Mouse (Mus musculus): ENCODE results near the gene Sdf4. TPM values are rescaled to one million over a fixed set of nuclear protein-coding genes. Genes with fewer than 3 reads are reported as not detected.

Gene Sdf4
- 113 to 137 TPM (median 123 TPM) in 4 replicates for total RNA-seq (2023)

GRCm38 (mm10) chr4:155992241-155992905 is at the start of gene Sdf4, which contains the start of gene B3galt6:
TSS of gene Sdf4 (plus strand) at chr4:155992872.
TSS of gene B3galt6 (minus strand) at chr4:155992649.

GRCm38 (mm10) chr4:155943534-155944249 is 49.0 kb upstream of the Sdf4 start, which contains the start of gene Ube2j2:
TSS of gene Ube2j2 (plus strand) at chr4:155943831.

GRCm38 (mm10) chr4:155962167-155962971 is 30.3 kb upstream of the Sdf4 start, which contains the start of gene C1qtnf12:
TSS of gene C1qtnf12 (plus strand) at chr4:155962318.

GRCm38 (mm10) chr4:156013637-156014036 is 21.0 kb downstream of the Sdf4 start, which contains the start of gene Tnfrsf4:
TSS of gene Tnfrsf4 (plus strand) at chr4:156013843.

GRCm38 (mm10) chr4:156026013-156026412 is 33.3 kb downstream of the Sdf4 start, which contains the start of gene Tnfrsf18:
TSS of gene Tnfrsf18 (plus strand) at chr4:156026164.

GRCm38 (mm10) chr4:156059261-156059660 is 66.6 kb downstream of the Sdf4 start, which contains the start of gene Ttll10:
TSS of gene Ttll10 (minus strand) at chr4:156059414.

Other genes starting within 250 kb of the Sdf4 start
- 43.7 to 60.2 TPM (median 50.2 TPM) in 4 replicates for gene Atad3a, start 231.8 kb upstream of the Sdf4 start, total RNA-seq (2023)
- 0.14 TPM in 1 of 4 replicates, not detected in the others for gene Vwa1, start 218.2 kb upstream of the Sdf4 start, total RNA-seq (2023)
- not detected in 4 replicates for gene Tmem88b, start 207.0 kb upstream of the Sdf4 start, total RNA-seq (2023)
- not detected in 4 replicates for gene Ankrd65, start 202.4 kb upstream of the Sdf4 start, total RNA-seq (2023)
- gene Mrpl20, start 190.0 kb upstream of the Sdf4 start, total RNA-seq (2023) = 33.6 to 45.8 TPM (median 44.3 TPM) in 4 replicates
- 218 to 240 TPM (median 224 TPM) in 4 replicates for gene Ccnl2, start 180.4 kb upstream of the Sdf4 start, total RNA-seq (2023)
- gene Aurkaip1, start 161.6 kb upstream of the Sdf4 start, total RNA-seq (2023) = 68.9 to 81.9 TPM (median 72.2 TPM) in 4 replicates
- 7.0 to 12.1 TPM (median 9.7 TPM) in 4 replicates for gene Mxra8, start 153.2 kb upstream of the Sdf4 start, total RNA-seq (2023)
- gene Dvl1, start 145.5 kb upstream of the Sdf4 start, total RNA-seq (2023) = 70.4 to 73.0 TPM (median 71.2 TPM) in 4 replicates
- 0.47 to 1.2 TPM (median 1.0 TPM) in 4 replicates for gene Tas1r3, start 129.5 kb upstream of the Sdf4 start, total RNA-seq (2023)
- gene Cptp, start 123.4 kb upstream of the Sdf4 start, total RNA-seq (2023) = 8.7 to 10.9 TPM (median 9.2 TPM) in 4 replicates
- gene Ints11, start 123.3 kb upstream of the Sdf4 start, total RNA-seq (2023) = 40.8 to 62.5 TPM (median 53.3 TPM) in 4 replicates
- gene Pusl1, start 101.1 kb upstream of the Sdf4 start, total RNA-seq (2023) = 20.2 to 29.6 TPM (median 25.4 TPM) in 4 replicates
- 56.9 to 83.6 TPM (median 66.9 TPM) in 4 replicates for gene Acap3, start 101.0 kb upstream of the Sdf4 start, total RNA-seq (2023)
- gene Ube2j2, start 49.0 kb upstream of the Sdf4 start, total RNA-seq (2023) = 108 to 126 TPM (median 115 TPM) in 4 replicates
- 1.3 to 4.5 TPM (median 2.2 TPM) in 4 replicates for gene C1qtnf12, start 30.6 kb upstream of the Sdf4 start, total RNA-seq (2023)
- 2.3 to 2.6 TPM (median 2.6 TPM) in 4 replicates for gene B3galt6, start 223 bp upstream of the Sdf4 start, total RNA-seq (2023)
- 7.1 to 10.8 TPM (median 9.4 TPM) in 4 replicates for gene Tnfrsf4, start 21.0 kb downstream of the Sdf4 start, total RNA-seq (2023)
- gene Tnfrsf18, start 33.3 kb downstream of the Sdf4 start, total RNA-seq (2023) = 11.4 to 20.8 TPM (median 16.6 TPM) in 4 replicates
- not detected in 4 replicates for gene Ttll10, start 66.5 kb downstream of the Sdf4 start, total RNA-seq (2023)
- gene 9430015G10Rik, start 117.1 kb downstream of the Sdf4 start, total RNA-seq (2023) = 52.8 to 58.1 TPM (median 55.8 TPM) in 4 replicates
- gene Rnf223, start 137.6 kb downstream of the Sdf4 start, total RNA-seq (2023) = 0.45 to 1.2 TPM (median 0.82 TPM) in 4 replicates
- 2.0 to 4.2 TPM (median 3.2 TPM) in 4 replicates for gene Agrn, start 204.6 kb downstream of the Sdf4 start, total RNA-seq (2023)
- gene Isg15, start 207.9 kb downstream of the Sdf4 start, total RNA-seq (2023) = 4.2 to 9.6 TPM (median 6.1 TPM) in 4 replicates
- 10.1 to 11.5 TPM (median 10.2 TPM) in 4 replicates for gene AW011738, start 210.4 kb downstream of the Sdf4 start, total RNA-seq (2023)
- 0.18 to 0.24 TPM (median 0.21 TPM) in 4 replicates for gene Perm1, start 223.0 kb downstream of the Sdf4 start, total RNA-seq (2023)
- 37.6 to 41.1 TPM (median 38.6 TPM) in 4 replicates for gene Plekhn1, start 242.0 kb downstream of the Sdf4 start, total RNA-seq (2023)
- gene Noc2l, start 243.1 kb downstream of the Sdf4 start, total RNA-seq (2023) = 94.5 to 98.7 TPM (median 97.8 TPM) in 4 replicates